Mouse (Mus musculus): Measurements from ENCODE around the gene Tmem80. TPM values are rescaled to one million over a fixed set of nuclear protein-coding genes. Genes with fewer than 3 reads are reported as not detected.

The Tmem80 gene
- polyA plus RNA-seq, 1 experiment from 2014 or later, result 54.7 TPM

DNA sequence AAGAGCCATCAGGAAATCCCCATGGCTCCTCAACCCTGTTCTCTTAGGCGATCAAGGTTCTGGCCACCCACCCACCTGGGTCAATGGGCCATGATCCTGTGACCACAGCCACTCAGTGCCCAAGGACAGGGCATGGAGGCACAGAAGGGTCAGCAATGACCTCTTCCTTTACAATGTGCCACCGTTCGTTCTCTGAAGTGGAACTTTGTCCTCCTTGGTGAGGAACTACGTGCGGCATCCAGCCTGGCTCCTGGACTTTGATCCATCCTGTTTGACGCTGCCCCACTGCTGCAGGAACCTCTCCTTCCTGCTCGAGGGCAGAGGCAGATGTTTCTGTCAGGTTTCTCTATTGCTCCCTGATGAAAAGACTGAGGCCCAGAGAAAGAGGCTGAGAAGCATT, 16.2 kb downstream of the Tmem80 start:
- 78% methylated on average over 7 of the region's 7 CpGs for WGBS
- H3K9me3 ChIP-seq, result no peaks in the 10 kb centered on the region
- H3K4me3 ChIP-seq, result no peak overlapping the region
- H3K4me2 ChIP-seq, result no peak overlapping the region
- H3K4me1 ChIP-seq (replicated peaks), result peaks cover 4% of the 10 kb centered on the region
- H3K36me3 ChIP-seq, result no peaks in the 10 kb centered on the region
- H3K27me3 ChIP-seq, result no peaks in the 10 kb centered on the region
- H3K9ac ChIP-seq, result no peak overlapping the region
- ATAC-seq (ENCODE audit: low FRiP score, low read depth), result no peak
- H3K27ac ChIP-seq (replicated peaks), result no peak overlapping the region

DNA sequence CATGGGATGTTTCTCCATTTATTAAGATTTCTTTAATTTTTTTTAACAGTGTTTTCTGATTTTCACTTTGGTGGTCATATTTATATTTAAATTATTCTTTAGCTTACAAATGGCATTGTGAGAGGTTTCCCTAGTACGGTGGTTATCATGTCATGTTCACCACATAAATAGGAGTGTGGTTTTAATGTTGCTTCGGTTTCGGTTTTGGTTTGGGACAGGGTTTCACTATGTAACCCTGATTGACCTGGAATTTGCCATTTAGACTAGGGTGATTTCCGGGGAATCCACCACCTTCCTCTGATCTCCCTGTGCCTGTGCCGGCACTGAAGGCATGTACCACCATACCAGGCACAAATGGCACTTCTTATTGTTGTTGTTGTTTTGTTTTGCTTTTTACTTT, 17.2 kb downstream of the Tmem80 start:
- H3K27me3 ChIP-seq, result no peaks in the 10 kb centered on the region
- H3K4me2 ChIP-seq, result no peak overlapping the region
- 90% methylated on average over 5 of the region's 5 CpGs for WGBS
- no peak overlapping the region for H3K4me3 ChIP-seq
- ATAC-seq (ENCODE audit: low FRiP score, low read depth), result no peak
- no peak overlapping the region for H3K27ac ChIP-seq (replicated peaks)
- H3K9ac ChIP-seq, result no peak overlapping the region
- H3K36me3 ChIP-seq, result no peaks in the 10 kb centered on the region
- H3K9me3 ChIP-seq, result no peaks in the 10 kb centered on the region
- no peaks in the 10 kb centered on the region for H3K4me1 ChIP-seq (replicated peaks)

DNA sequence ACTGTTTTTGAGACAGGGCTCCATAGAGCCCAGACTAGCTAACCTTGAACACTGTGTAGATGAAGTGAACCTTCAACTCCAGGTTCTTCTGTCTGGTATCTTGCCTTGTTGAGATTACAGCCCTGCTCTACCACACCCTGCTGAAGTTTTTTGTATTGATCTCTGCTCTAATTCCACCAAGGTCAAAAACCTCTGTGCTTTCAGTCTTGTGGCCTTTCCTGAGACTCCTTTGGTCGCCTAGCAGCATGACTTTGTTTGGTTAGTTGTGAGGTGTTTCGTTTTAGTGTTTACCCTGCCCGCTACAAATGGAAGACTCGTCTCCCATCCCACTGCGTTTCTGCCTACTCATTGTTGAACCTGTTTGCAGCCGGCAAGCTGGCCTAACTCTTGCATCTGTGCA, 23.5 kb downstream of the Tmem80 start:
- Histone ChIP-seq H3K4me1 (replicated peaks) (peaks cover 13% of the 10 kb centered on the region), H3K27ac (replicated peaks) (no peak overlapping the region), H3K4me2 (no peak overlapping the region), H3K9ac (no peak overlapping the region), H3K4me3 (no peak overlapping the region), H3K27me3 (no peaks in the 10 kb centered on the region), H3K36me3 (no peaks in the 10 kb centered on the region), H3K9me3 (no peaks in the 10 kb centered on the region)
- 88% methylated on average over 6 of the region's 6 CpGs for WGBS
- ATAC-seq (ENCODE audit: low FRiP score, low read depth), result no peak

DNA sequence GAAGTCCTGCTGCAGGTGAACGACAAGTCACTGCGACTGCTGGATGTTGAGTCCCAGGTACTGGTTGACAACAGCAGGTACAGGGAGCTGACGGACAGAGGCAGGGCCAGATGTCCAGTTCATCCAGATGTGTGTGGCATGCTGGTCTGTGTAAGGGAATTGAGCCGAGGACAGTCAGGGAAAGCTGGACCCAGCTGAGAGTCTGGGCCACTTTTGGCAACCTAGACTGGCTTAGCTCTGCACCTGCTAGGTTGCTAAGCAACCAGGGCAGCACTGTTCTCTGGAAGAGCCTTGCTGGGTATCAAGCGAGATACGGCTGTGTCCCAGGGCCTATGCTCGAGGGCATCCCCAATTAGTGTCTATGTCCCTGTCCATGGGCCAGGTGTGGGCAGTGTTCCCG, 27.5 kb downstream of the Tmem80 start:
- Histone ChIP-seq H3K4me3 (no peak overlapping the region), H3K36me3 (no peaks in the 10 kb centered on the region), H3K9ac (no peak overlapping the region), H3K9me3 (no peaks in the 10 kb centered on the region), H3K27ac (replicated peaks) (0 out of 2 replicates have a peak overlapping the region, but pooled peaks have one; percentile 1), H3K27me3 (no peaks in the 10 kb centered on the region), H3K4me2 (no peak overlapping the region), H3K4me1 (replicated peaks) (peaks cover 13% of the 10 kb centered on the region)
- WGBS, result 71% methylated on average over 8 of the region's 8 CpGs
- ATAC-seq (ENCODE audit: low FRiP score, low read depth), result peak; percentile 65; the same call in 1 of the 2 replicates

DNA sequence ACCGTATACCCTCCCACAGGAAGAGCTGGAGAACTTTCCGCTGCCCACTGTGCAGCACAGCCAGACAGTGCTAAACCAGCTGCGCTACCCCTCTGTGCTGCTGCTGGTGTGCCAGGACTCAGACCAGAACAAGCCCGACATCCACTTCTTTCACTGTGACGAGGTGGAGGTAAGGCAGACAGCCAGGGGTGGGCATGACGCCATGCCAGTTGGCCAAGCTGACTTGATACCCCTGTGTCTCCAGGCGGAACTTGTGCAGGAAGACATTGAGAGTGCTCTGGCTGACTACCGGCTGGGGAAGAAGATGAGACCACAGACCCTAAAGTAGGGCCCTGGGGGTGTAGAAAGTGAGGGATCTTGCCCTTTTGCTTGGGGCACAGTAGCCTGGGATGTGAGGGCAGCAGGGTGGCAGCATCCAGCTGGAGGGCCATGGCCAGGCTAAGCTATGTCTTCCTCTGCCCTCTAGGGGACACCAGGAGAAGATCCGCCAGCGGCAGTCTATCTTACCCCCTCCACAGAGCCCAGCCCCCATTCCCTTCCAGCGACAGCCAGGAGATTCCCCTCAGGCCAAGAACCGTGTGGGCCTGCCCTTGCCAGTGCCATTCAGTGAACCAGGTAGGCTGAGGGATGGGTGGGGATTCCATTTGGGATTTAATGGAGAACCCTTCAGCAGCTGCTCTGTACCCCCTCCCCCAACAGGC, 28.2 kb downstream of the Tmem80 start:
- 53% methylated on average over 12 of the region's 12 CpGs for WGBS
- H3K27ac ChIP-seq (replicated peaks), result 0 out of 2 replicates have a peak overlapping the region, but pooled peaks have one; percentile 1

DNA sequence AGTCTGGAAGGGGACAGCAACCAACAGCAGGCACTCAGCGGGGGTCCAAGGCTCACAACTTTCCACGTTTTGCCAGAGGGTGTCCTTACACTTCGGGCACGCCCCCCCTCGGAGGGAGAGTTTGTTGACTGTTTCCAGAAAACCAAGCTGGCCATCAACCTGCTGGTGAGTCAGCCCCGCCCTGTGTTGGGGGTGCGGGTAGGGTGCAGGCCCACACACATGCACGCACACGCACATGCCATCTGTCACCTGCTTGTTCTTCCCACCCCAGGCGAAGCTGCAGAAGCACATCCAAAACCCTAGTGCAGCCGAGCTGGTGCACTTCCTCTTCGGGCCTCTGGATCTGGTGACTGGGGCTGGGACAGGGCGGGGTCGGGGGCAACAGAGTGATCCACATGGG, 29.4 kb downstream of the Tmem80 start:
- H3K36me3 ChIP-seq, result no peaks in the 10 kb centered on the region
- no peak overlapping the region for H3K9ac ChIP-seq
- no peak overlapping the region for H3K4me3 ChIP-seq
- H3K27me3 ChIP-seq, result peaks cover 8% of the 10 kb centered on the region; the same call in 1 of the 2 replicates
- 81% methylated on average over 14 of the region's 14 CpGs for WGBS
- H3K27ac ChIP-seq (replicated peaks), result no peak overlapping the region
- no peak for ATAC-seq (ENCODE audit: low FRiP score, low read depth)
- H3K9me3 ChIP-seq, result no peaks in the 10 kb centered on the region
- no peak overlapping the region for H3K4me2 ChIP-seq
- peaks cover 13% of the 10 kb centered on the region for H3K4me1 ChIP-seq (replicated peaks)

More for the DNA sequence above, 28.2 kb downstream of the Tmem80 start:
- 0 out of 2 replicates have a peak, but pooled peaks cover under 1% of the 10 kb centered on the region for H3K27me3 ChIP-seq
- no peak overlapping the region for H3K4me3 ChIP-seq
- H3K9ac ChIP-seq, result no peak overlapping the region
- H3K4me1 ChIP-seq (replicated peaks), result peaks cover 13% of the 10 kb centered on the region
- H3K9me3 ChIP-seq, result no peaks in the 10 kb centered on the region
- no peaks in the 10 kb centered on the region for H3K36me3 ChIP-seq
- no peak overlapping the region for H3K4me2 ChIP-seq
- ATAC-seq (ENCODE audit: low FRiP score, low read depth), result 0 out of 2 replicates have a peak, but pooled peaks have one; percentile 34

DNA sequence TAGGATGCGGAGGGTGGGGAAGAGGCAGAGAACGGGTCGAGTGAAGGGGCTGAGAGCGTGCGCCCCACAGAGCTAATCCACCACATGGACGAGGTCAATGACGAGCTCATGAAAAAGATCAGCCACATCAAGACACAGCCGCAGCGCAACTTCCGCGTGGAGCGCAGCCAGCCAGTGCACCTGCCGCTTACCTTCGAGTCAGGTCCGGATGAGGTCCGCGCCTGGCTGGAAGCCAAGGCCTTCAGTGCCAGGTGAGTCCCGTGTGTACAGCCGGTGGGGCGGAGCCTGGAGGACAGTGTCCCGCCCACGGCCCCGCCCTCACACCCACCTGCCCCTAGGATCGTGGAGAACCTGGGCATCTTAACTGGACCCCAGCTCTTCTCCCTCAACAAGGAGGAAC, 34.0 kb downstream of the Tmem80 start:
- H3K9ac ChIP-seq, result no peak overlapping the region
- no peak for ATAC-seq (ENCODE audit: low FRiP score, low read depth)
- H3K4me1 ChIP-seq (replicated peaks), result no peaks in the 10 kb centered on the region
- no peaks in the 10 kb centered on the region for H3K9me3 ChIP-seq
- peaks cover 17% of the 10 kb centered on the region for H3K27me3 ChIP-seq
- H3K36me3 ChIP-seq, result no peaks in the 10 kb centered on the region
- H3K4me2 ChIP-seq, result no peak overlapping the region
- H3K27ac ChIP-seq (replicated peaks), result no peak overlapping the region
- no peak overlapping the region for H3K4me3 ChIP-seq
- 12% methylated on average over 24 of the region's 24 CpGs for WGBS

DNA sequence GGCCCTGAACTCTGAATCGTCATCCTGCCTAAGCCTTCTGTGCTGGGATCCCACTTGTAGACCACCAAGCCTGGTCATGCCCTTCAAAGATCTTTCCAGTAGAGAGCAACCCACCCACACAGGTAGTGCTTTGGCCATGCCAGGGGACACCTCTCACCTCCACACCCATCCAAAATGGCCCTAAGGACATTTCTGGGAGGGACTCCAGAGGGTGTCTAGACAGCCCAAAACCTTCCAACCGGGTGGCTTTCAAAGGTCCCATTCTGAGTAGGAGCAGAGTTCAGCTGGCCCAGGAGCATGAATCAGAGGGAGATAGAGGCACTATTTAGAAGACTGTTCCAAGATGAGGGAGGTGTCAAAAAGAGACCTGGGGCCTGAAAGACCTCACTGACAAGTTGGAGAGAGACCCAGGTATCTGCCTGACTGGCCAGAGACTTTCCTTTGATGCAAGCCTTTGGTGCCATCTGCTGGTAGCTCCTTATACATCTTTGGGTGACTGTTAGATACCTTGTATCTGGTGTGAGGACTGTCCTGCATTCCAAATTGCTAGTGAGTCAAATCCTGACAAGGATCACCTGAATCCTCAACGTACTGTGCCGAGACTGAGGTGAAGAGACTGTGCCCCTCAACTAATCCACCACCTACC, 35.7 kb downstream of the Tmem80 start:
- Histone ChIP-seq H3K27ac (replicated peaks) (no peak overlapping the region), H3K4me1 (replicated peaks) (no peaks in the 10 kb centered on the region), H3K9me3 (no peaks in the 10 kb centered on the region), H3K4me2 (no peak overlapping the region), H3K27me3 (peaks cover 17% of the 10 kb centered on the region), H3K9ac (no peak overlapping the region), H3K36me3 (no peaks in the 10 kb centered on the region), H3K4me3 (no peak overlapping the region)
- WGBS, result 64% methylated on average over 4 of the region's 4 CpGs
- ATAC-seq (ENCODE audit: low FRiP score, low read depth), result peak; percentile 81

DNA sequence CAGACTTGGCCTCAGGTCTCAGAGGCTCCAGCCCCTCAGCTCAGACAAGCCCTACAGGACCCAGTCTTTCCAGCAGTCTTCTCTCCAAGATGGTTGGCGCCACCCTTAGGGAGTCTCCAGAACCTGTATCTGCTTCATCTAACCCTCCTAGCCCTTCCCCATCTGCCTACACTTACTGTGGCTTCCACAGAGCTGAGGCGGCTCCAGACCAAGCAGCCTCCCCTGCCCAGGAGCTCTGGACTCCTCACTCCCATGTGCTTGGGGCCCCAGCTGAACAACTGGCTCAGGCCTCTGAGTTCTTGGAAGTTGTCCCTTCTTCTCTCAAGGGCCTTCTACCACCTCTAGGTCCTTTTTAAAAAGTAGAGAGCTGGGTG, 36.2 kb downstream of the Tmem80 start:
- WGBS, result 71% methylated on average over 2 of the region's 2 CpGs
- no peaks in the 10 kb centered on the region for H3K9me3 ChIP-seq
- H3K9ac ChIP-seq, result no peak overlapping the region
- H3K27me3 ChIP-seq, result peaks cover 17% of the 10 kb centered on the region
- peak; percentile 45; the same call in 1 of the 2 replicates for ATAC-seq (ENCODE audit: low FRiP score, low read depth)
- H3K4me2 ChIP-seq, result no peak overlapping the region
- no peaks in the 10 kb centered on the region for H3K4me1 ChIP-seq (replicated peaks)
- H3K36me3 ChIP-seq, result no peaks in the 10 kb centered on the region
- no peak overlapping the region for H3K27ac ChIP-seq (replicated peaks)
- no peak overlapping the region for H3K4me3 ChIP-seq

DNA sequence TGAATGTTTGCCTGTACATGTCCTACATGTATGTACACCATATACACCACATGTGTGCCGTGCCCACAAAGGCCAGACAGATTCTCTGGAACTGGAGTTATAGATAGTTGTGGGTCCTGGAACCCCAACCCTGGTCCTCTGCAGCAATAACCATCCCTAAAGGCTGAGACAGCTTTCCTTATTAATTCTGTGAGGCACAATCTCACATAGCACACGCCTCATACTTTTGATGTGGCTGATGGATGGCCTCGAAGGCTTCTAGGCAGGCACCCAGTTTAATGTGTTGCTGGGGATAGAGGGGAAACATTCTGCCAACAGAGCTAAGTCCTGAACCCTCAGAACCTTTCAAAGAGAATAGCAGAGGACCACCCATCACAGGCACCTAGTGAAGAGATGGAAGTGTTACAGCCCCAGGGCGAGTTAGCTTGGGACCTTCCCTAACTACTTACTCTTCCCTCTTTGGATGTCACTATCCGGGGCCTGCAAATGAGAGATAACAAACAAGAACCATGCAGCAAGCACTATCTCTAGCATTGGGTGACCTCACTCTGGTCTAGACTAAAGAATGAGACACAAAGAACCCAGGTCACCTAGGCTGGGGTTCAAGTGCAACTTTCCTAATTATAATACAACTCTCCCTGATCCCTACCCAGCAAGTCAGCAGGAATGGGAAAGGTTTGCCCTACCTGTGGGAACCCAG, 37.0 kb downstream of the Tmem80 start:
- no peak for ATAC-seq (ENCODE audit: low FRiP score, low read depth)
- no peak overlapping the region for H3K9ac ChIP-seq
- no peak overlapping the region for H3K27ac ChIP-seq (replicated peaks)
- no peaks in the 10 kb centered on the region for H3K9me3 ChIP-seq
- H3K36me3 ChIP-seq, result no peaks in the 10 kb centered on the region
- no peaks in the 10 kb centered on the region for H3K4me1 ChIP-seq (replicated peaks)
- peaks cover 17% of the 10 kb centered on the region for H3K27me3 ChIP-seq
- 80% methylated on average over 5 of the region's 5 CpGs for WGBS
- no peak overlapping the region for H3K4me3 ChIP-seq
- no peak overlapping the region for H3K4me2 ChIP-seq

DNA sequence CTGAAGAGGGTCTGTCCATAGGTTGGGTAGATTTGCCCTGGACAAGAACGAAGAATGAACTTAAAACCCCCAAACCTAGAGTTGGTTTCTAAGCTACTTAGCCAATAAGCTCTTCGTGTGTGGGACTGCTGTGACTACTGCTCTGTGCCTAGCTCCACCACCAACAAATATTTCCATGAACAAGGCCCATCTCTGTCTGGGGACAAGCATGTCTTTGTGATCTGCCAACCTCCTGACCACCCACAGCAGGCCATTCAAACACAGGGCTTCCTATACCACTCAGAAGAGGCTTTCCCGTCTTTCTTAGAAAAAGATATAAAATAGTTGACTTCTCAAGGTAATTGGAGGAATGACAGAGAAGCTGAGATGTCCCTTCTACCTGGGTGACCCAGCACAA, 37.5 kb downstream of the Tmem80 start:
- H3K36me3 ChIP-seq, result no peaks in the 10 kb centered on the region
- H3K27ac ChIP-seq (replicated peaks), result no peak overlapping the region
- peaks cover 17% of the 10 kb centered on the region for H3K27me3 ChIP-seq
- no peak overlapping the region for H3K9ac ChIP-seq
- no peak overlapping the region for H3K4me2 ChIP-seq
- H3K9me3 ChIP-seq, result no peaks in the 10 kb centered on the region
- no peaks in the 10 kb centered on the region for H3K4me1 ChIP-seq (replicated peaks)
- H3K4me3 ChIP-seq, result no peak overlapping the region
- 69% methylated on average over 3 of the region's 3 CpGs for WGBS
- ATAC-seq (ENCODE audit: low FRiP score, low read depth), result no peak

DNA sequence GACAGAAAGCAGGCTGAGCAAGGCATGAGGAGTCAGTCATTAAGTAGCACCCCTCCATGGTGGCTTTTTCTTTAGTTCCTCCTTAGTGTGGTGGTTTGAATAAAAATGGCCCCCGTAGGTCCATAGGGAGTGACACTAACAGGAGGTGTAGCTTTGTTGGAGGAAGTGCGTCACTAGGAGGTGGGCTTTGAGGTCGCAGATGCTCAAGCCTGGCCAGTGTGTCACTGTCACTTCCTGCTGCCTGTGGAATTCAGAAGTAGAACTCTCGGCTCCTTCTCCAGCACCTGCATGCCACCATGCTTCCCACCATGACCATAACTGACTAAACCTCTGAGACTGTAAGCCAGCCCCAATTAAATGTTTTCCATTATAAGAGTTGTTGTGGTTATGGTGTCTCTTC, 39.8 kb downstream of the Tmem80 start:
- H3K9me3 ChIP-seq, result no peaks in the 10 kb centered on the region
- no peak overlapping the region for H3K4me2 ChIP-seq
- no peaks in the 10 kb centered on the region for H3K4me1 ChIP-seq (replicated peaks)
- H3K27me3 ChIP-seq, result peaks cover 6% of the 10 kb centered on the region; the same call in 1 of the 2 replicates
- H3K9ac ChIP-seq, result no peak overlapping the region
- no peak overlapping the region for H3K27ac ChIP-seq (replicated peaks)
- no peak for ATAC-seq (ENCODE audit: low FRiP score, low read depth)
- WGBS, result 86% methylated on average over 4 of the region's 4 CpGs
- no peak overlapping the region for H3K4me3 ChIP-seq
- no peaks in the 10 kb centered on the region for H3K36me3 ChIP-seq

Data from hindbrain, embryonic 15.5 days (tissue).